Mouse (Mus musculus) 3T3-L1 (cell line): ENCODE data around the gene Tmem262.

Experiments
- DNase-seq: peaks from one replicate; pipeline ENCODE4 v3.0.0-alpha.2; 2015; ENCODE audit warnings: low read depth, low spot score

Gene Tmem262

DNA sequence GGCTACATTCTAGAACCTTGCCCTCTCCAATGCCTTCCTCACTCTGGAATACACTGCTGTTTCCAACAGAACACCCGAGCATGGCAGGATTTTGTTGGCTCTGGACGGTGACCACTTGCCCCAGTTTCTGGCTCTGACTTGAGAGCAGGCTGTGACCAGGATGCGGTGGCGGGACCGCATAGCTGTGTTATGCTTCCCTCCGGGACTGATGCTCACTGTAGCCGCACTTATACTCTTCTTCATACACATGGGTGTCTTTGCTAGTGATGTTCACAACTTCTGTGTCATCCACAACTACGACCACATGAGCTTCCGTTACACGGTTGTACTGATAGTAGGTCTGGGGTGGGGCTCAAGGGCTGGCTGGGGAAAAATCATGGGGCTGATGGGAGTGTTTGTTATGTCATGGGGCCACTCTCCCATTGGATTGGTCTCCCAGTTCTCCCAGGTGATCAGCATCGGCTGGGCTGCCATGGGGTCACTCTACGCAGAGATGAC is at the start of gene Tmem262:
Gene Tmem262, plus strand, starts transcription at position 51 of the 498 bp plus-strand sequence.
- no peak for DNase-seq

DNA sequence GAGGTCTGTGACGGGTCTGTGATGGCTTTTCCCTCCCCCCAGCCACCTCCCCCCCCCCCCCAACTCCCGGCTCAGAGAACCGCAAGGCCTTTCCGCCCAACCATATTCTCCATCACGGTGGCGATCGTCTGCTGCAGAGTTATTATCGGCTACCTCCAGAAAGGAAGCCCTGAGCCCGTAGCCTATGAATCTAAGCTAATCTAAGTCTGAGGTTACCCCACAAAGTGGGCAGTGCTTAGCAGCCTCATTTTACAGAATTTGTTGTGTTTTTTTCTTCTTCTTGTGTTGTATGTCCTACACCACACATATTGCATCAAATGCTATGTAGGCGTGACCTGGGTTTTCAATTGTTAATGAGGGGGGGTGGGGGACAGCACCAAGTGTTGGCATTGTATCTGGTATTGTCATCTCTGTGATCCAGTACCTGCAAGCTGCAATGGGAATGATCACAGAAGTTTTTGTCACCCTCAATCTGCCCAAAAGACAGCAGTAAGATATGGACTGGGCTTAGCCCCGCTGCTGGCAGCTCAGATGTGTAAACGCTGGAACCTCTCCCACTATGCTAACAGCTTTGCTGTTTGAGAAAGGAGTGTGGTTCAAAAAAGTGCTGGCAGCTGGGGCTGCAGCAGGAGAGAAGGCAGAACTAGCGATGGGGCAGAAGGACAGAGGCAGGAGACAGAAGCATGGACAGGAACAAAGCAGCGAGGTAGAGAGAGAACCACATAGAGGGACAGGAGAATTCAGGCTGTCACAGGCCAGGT is 49.1 kb upstream of the Tmem262 start:
- no peak for DNase-seq

DNA sequence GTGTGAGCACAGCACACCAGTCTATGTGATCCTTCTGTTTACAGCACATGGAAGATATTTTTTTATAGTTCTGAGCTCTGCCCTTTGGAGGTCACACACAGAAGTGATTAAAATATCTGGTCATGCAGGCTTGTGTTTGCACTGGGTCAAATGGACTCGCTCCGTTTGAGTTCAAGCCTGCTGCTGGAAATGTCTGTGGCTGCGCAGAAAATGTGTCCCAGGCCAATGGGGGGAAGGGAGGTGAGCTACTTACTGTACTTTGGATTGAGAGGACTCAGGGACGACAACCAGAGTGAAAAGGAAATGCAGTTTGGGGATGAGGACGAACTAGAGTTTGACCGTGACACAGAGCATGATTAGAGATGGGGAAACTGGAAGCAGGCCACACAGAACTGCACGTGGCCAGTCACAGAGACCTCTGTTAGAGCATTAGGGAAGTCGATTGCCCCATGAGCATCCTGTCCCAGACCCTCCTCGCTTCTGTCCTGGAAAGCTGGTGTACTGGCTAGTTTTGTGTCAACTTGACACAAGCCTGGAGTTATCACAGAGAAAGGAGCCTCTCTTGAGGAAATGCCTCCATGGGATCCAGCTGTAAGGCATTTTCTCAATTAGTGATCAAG is 43.8 kb upstream of the Tmem262 start:
- no peak for DNase-seq

DNA sequence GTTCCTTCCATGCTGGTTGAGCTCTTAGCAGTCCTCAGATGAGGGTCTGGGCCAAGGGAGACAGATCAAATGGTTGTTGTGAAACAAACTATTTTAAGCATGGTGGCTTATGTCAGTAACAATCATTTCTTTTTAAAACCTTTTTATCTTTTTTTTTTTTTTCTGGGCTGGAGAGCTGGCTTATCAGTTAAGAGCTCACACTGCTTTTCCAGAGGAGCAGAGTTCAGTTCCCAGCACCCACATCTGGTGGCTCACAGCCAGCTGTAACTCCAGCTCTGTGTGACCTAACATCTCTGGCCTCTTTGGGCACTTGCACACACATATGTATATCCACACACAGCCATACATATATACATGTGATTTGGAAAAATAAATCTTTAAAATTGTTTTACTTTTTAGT is 42.1 kb upstream of the Tmem262 start:
- DNase-seq: no peak

DNA sequence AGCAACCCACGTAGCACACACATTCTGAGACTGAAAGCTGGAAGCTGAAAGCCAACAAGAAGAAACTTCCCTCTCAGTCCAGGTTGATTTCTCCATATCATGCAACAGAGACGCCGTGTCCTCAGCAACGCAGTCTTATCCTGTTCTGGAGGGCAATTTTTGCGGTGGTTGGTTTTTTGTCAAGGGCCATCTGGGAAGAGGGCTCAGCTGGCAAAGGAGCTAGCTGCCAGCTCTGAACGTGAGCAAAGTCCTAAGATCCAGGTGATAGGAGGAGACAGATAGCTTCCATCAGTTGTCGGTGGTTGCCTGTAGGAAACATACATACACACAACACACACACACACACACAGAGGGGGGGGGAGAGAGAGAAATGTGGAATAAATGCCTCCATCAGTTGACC is 41.5 kb upstream of the Tmem262 start:
- no peak for DNase-seq

DNA sequence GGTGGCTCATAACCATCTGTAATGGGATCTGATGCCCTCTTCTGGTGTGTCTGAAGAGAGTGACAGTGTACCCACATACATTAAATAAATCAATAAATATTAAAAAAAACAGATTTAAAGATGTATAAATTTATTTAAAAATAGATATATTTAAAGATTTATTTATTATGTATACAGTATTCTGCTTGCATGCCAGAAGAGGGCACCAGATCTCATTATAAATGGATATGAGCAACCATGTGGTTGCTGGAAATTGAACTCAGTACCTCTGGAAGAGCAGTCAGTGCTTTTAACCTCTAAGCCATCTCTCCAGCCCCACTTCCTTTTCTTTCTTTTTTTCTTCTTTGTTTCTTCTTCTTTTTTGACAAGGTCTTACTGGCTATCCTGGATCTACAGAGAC is 39.8 kb upstream of the Tmem262 start:
- peak; percentile 51 for DNase-seq

DNA sequence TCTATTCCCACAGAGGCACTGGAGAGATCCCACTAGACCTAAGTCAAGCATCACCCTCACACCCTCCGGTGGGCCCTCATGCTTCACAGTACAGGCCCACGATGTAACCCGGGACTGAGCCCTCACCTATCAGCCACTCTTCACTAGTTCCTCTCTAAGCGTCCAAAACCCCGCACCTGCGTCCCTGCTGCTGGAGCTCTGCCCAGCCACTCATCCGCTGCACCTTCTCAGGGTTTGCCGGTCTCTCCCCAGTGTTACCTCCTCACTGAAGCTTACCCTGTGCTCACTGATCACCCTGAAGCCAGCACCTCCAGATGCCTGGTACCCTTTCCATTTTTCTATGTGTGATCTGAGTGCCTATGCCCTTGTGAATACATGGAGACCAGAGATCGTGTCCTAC is 37.5 kb upstream of the Tmem262 start:
- DNase-seq: no peak

DNA sequence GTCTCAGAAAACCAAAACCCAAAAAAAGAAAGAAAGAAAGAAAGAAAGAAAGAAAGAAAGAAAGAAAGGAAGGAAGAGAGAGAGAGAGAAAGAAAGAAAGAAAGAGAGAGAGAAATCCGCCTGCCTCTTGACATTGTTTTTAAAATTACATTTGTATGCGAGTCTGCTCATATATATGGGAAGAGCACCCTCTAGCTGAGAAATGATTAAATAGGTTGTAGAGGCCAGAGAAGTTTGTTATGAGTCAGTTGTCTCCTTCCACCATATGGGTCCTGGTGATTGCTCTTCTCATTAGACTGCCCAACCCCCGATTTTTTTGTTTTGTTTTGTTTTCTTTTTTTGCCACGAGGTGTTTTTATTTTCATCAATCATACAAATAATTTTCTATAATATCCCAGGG is 35.7 kb upstream of the Tmem262 start:
- DNase-seq: peak; percentile 88

DNA sequence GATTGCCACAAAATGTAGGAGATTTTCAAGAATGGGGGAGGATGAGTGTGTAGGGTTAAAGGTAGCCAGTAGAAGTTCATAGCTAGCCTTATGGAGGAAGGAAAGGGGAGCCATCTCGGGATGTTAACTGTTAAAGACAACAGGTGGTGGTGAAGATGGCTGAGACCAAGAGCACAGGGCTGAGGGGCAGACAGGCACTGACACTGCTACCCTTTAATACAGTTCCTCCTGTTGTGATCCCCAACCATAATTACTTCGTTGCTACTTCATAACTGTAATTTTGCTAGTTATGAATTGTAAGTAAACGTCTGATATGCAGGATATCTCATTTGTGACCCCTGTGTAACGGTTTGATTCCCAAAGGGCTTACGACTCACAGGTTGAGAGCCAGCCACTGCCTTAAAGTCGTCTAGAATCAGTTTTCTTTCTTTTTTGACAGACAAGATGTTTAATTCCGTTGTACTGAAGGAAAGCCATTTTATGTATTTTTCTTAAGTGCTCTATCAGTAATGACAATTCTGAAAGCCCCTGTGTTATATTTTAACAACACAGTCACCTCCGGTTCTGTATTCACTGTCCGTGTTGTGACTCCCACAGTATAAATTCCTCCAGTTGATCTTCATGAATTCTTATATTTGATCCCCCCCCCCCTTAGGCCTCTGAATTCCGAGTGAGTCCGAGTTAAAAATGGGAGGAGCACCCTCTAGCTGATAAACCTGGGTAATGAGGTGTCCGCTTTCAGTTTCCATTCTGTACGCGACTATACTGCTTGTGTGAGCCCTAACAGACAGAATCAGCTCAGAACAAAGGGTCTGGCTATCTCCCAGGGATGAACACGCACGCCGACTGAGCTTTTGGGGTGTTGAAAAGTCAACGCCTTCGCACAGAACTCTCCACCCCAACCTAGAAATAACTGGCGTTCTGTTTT is 34.2 kb upstream of the Tmem262 start:
- DNase-seq: peak; percentile 49

DNA sequence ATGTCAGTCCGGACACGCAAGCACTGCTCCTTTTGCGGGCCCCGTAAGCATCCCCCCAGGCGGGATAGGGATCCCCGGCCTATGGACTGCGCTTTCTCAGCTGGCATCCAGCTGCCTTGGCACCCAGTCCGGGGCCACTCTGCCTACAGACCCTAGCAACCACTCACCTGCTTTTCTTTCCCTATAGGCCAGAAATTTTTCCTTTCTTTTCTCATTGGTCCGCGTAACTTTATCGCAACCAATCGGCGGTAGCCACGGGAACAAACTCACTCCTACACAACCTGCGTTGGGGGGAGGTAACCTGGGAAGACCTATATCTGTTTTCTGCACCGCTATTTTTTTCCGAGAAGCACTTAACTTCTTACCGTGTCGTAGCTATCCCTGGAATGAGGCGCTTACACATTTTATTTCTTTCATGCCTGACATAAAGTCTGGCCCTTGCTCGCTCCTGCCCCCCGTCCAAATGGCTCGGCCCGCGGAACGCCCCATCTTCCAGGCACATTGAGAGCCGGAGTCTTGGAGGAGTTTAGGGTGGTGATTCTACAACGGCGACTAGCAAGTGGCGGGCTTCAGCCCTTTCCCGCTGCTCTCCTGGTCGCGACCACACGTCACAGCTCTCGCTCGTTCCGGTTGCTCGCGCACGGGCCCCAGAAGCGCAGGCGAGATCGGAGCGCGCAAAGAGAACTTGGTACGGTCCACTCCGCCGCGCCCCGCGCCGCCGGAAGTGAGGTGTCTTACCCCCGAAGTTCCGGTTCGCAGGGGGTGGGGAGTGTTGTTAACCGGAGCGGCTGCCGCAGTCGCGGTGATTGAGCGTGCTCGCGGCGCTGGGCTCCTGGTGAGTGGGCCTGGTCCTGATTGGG is 33.3 kb upstream of the Tmem262 start, which contains the start of gene Syvn1:
Gene Syvn1, plus strand, starts transcription at position 283 of the 860 bp plus-strand sequence.
- peak; percentile 98 for DNase-seq

DNA sequence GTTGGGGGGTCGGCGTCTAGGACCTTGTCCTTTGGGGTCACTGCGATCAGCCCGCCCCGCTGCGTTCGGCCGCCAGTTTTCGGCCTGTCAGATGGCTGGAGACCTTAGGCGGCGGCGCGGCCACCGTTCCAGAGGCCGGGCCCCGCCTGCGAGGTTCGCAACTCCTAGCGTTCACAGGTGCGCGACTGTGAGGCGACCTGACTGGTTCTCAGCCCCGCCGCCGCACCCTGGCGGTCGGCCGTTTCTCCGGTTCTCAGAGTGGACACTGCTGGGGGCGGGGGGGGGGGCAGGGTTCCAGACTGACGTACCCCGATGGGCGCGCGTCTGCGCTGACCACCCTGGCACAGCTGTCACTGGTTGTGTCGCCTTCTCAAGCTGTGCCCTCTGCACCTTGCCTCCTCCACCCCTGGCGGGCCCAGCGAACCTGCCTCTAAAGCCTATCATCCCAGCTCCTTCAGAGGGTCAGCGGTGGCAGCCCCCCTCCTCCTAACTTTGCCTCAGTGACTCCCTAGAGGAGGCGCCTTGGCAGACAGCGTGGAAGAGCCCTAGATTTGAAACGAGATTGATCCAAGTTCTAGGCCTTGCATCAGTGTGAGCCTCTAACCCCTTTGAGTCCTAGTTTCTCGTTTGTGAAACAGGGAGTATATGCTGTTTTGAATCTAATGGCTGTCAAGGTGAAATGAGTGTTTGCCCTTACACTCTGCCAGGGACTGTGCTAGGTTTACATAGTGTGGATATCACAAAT is 32.5 kb upstream of the Tmem262 start:
- DNase-seq: no peak

DNA sequence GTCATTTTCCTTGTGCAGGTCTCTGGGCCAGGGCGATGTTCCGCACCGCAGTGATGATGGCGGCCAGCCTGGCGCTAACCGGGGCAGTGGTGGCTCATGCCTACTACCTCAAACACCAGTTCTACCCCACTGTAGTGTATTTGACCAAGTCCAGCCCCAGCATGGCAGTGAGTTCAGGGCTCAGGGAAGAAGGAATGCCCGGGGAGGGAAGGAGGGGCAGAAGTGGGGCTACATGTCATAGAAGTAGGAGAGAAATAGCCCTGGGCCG is 32.0 kb upstream of the Tmem262 start:
- no peak for DNase-seq

DNA sequence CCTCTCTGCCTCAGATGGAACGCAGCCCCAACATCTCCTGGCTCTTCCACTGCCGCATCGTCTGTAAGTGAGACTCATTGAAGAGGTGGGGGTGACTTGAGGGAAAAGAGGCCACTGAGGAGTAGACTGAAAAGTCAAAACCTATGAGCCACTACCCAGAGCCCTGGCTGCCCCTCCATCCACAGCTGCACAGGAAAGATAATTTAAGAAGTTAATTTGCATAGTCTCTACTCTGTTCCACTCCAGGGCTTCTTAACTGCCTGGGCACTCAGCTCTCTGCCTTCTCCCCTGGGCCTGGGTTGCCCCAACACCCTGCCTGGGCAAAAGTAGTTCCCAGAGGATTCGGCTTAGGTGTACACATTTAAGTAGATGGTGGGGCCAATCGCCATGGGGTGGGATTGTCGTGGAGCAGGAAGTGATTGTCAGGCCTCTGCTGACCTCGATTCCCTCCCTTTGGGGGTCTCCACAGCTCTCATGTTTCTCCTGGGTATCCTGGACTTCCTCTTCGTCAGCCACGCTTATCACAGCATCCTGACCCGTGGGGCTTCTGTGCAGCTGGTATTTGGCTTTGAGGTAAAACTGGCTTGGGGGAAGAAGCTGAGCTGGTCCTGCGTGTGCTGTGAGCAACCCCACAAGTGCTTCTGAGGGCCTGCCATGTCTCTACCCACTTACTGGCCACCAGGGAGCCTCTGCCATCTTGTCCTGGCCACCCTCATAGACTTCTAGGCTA is 31.0 kb upstream of the Tmem262 start:
- no peak for DNase-seq

DNA sequence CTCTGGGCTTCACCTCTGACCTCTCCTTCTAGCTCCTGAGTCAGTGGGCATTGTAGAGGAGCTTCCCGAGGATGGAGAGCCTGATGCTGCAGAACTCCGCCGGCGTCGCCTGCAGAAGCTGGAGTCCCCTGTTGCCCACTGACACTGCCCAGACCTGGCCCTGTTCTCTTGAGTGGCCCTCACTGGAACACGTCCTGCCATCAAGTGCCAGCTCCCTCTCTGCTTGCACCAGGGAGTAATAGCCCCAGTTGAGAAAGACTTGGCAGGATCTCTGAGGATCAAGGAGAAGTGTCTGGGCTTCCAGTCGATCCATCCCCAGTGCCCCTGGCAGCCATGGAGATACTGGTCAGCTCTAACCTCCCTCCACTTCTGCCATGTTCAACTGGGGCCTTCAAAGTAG is 27.3 kb upstream of the Tmem262 start:
- DNase-seq: no peak

DNA sequence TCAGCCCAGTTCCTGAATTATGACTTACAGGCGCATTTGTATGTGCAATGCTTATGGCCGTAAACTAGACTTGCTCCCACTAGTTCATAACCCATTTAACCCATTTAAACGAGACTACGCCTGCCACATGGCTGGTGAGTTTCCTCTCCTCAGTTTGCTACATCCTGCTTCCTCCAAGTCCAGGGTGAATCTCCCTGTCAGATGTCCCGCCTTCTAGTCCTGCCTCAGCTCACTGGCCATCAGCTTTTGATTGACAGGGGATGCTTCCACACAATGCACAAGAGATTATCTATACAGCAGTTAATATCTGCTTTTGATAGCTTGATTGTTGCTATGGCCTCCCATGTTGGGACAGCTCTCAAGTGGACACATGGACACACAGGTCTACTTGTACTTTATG is 25.5 kb upstream of the Tmem262 start:
- DNase-seq: peak; percentile 55

DNA sequence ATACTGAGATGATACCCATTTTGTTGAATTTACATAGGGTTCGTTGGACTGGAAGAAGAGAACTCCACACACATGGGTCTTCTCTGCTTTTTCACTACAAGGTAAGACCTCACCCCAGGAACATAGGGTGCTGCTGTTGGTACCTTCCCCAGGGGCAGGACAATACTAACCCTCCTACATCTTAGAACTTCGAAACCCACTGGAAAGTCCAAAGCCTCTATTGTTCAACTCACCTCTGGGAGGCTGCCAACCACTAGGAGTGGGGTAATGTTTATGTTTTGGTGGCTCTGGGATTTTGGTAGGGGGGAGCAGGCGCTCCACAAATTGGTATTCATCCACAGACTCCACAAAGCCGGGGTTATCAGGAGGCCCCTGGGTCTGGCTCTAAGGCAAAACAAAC is 23.1 kb upstream of the Tmem262 start:
- DNase-seq: no peak

DNA sequence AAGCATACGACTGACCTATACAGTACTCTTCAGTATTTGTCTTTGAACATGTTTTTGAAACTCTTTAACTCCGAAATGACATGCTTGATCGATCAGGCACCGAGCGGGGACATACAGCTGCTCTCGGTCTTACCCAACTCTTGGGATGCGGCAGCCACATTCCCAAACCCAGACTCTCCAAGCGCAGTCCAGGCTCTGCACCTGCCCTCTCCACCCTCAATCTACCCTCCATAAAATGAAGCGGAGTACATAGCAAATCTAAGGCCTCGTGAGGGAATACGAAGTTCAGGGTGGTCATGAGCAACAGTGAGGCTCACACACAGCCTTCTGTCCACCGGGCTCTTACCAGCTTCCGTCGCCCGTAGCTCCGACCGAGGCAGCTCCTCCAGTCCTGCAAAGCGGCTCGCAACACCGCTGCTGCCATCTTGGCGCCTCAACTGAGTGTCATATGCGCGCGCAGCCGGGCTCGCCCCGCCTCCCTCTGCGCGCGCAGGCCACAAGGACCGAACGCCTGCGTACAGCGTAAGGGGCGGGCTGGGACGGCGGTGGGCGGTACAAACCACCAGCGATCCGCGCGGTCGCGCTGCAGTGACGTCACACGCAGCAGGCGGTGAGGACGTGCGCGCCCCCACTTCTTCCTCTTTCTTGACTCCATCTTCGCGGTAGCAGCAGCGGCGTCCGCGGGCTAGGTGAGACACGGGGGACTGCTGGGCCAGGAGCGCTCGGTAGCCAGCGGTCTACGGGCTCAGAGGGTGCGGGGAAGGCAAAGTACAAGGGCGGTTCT is 22.3 kb upstream of the Tmem262 start, which contains the start of the genes Mrpl49 and Fau:
Gene Mrpl49, minus strand, starts transcription at position 473 of the 784 bp plus-strand sequence.
Gene Fau, plus strand, starts transcription at position 532 of the 784 bp plus-strand sequence.
- peak; percentile 97 for DNase-seq

DNA sequence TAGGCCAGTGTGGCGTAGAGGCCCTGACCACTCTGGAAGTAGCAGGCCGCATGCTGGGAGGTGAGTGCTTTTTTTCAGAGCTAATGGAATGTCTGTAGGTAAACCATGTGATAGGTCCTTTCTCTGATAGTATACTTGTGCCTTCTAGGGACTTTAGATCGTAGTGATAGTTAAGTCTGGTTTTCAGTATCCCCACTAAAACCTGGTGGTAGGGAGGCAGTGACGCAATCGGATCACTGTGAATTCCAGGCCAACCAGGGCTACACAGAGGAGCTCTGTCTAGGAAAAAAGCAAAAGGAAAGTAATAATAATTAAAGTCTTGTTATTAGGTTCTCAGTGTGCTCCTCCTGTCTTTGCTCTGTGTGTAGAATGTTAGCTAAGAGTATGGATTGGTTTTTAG is 21.3 kb upstream of the Tmem262 start:
- DNase-seq: peak; percentile 39

DNA sequence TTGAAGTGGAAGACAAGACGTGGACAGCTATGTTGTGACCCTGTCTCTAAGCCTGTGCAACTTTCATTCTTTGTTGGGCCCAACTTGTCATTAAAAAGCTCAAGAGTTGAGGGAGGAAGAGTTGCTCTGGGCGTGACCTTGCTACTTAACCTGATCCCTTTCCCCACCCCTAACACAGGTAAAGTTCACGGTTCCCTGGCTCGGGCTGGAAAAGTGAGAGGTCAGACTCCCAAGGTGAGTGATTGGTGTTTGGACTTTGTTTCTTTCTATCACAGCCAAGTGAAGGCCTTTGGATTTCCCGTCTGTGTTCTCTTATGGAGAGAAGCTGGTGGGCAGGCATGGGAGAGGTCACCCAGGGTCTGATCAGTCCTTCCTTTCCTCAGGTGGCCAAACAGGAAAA is 20.9 kb upstream of the Tmem262 start:
- no peak for DNase-seq
